Mouse (Mus musculus): ENCODE measurements around the gene Ablim2.

The Ablim2 gene

DNA sequence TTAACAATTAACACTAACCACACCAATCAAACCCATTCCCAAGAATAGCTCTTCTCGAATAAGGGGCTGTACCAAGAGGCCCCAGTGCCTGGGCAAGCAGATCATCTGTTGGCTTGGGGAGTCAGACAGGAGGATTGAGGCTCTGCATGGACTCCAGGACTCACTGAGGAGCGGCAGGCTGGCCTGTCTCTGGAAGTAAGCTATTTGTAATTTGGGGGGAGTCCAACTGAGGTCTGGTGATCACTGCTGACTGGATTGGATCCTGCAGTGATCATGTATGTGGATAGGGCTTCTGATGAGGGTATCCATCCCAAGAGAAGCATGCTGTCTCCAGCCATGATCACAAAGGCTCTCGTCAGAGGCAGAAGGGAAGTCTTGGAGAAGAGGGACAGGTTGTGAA is 134.7 kb downstream of the Ablim2 start:
- no peak for DNase-seq

- DNase-seq = peak; percentile 99 to 100
Observed at GRCm38 (mm10) chr5:35893093-35893804, 135.6 kb downstream of the Ablim2 start, which contains the start of gene Afap1. TSS of gene Afap1 (plus strand) at chr5:35893319.

- peak; percentile 73 to 79 for DNase-seq
Observed at GRCm38 (mm10) chr5:35893805-35894260, 136.2 kb downstream of the Ablim2 start.

DNA sequence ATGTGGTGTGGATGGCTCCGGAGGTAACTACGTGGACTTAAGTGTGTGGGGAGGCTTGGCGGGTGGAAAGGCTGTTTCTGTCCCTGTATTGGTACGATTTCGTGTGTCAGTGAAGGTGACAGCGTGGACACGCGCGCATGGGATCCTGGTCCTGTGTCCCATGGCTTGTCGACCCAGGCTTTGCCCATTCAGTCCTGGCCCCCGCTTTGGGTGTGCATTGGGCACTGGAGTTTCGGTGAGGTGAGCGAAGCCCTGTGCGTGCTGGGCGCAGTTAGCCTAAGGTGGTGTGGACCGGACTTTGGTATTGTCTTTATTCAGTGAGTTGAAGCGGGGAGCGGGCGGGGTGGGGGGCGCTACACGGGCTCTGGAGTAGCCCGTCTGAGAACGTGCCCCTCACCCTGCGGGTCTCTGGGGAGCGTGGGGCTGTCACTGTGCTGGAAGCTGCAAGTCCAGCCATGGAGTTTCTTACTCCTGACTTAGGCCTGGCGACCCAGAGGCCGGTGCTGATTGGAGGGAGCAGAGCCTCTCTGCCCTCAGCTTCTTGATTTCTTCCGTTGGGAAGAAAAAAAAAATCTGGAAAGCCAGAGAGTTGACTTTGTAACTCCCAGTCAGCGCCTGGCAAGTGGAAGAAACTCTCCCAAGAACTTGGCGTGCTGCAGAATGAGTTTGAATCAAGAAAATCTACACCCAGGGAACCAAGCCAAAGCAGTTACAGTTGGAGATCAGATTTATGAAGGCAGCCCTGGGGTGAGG is 136.8 kb downstream of the Ablim2 start:
- DNase-seq = peak in 1 of 2 experiments; percentile 27

DNA sequence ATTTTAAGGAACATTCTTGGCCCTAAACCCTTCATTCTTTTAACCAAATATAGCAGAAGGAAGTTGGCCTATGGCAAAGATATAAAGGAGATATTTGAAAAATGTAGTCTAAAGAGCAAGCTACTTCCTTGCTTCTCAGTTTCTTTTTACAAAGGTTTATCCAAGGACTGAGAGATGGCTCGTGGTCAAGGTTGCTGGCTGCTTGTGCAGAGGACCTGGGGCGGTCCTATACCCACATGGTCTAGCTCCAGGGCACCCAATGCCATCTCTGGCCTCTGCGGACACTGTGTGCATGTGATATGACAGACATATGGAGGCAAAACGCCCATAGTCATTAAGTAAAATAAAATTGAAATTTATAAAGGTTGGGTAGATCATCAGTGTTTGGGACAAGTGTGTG is 138.2 kb downstream of the Ablim2 start:
- DNase-seq = no peak

DNA sequence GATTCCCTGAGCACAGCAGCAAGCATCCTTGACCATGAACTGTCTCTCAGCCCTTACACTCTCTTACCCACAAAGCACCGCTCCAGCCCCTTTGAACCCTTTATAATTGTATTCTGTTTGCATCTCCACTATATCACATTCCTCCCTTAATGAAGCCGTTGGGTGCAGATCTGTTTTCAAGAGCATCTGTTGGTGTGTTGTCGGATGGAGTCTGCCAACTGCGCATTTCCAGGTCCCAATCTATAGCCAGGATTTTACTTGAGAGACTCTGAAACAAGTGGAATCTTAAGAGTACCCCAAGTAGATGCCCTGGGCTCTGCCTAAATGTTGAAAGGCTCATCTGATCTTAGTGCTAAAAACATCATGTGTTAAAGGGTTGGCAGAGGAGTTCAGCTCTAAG is 138.9 kb downstream of the Ablim2 start:
- no peak for DNase-seq

DNA sequence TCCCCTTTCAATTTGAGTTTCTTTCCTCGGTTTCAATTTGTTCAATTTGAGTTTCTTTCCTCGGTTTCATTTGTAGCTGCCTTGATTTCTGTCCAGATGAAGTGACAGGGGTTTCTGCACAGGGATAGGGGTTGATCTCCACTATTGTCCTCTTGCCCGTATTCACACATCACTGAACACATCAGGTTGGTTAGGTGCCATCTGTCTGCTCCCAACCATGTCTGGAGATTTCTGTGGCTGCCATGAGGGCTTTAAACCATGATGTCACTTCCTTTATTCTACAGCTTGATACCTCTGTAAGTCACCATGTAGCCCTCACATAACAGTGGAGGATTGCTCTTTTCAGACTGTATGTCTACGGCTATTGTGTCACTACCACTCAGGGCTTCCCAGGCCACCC is 139.5 kb downstream of the Ablim2 start:
- no peak for DNase-seq

GRCm38 (mm10) chr5:35898114-35898513 is 140.4 kb downstream of the Ablim2 start:
- DNase-seq = no peak

DNA sequence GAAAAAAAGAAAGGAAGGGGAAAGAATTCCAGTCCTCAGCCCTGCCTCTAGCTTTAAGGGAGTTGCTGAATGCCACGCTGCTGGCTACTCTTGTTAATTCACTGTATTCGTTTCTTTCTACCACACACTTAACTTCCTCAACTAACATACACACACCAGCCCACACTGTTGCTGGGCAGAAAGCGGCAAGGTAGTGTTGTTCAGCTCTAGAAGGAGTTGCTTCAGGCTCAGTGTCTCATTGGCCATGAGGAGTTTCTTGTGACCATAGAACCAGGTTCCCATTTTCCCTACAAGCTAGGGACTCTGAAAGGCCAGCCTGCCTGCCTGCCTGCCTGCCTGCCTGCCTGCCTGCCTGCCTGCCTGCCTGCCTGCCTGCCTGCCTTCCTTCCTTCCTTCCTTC is 141.3 kb downstream of the Ablim2 start:
- DNase-seq = no peak

- no peak for DNase-seq
Observed at GRCm38 (mm10) chr5:35900401-35901225, 142.9 kb downstream of the Ablim2 start.

DNA sequence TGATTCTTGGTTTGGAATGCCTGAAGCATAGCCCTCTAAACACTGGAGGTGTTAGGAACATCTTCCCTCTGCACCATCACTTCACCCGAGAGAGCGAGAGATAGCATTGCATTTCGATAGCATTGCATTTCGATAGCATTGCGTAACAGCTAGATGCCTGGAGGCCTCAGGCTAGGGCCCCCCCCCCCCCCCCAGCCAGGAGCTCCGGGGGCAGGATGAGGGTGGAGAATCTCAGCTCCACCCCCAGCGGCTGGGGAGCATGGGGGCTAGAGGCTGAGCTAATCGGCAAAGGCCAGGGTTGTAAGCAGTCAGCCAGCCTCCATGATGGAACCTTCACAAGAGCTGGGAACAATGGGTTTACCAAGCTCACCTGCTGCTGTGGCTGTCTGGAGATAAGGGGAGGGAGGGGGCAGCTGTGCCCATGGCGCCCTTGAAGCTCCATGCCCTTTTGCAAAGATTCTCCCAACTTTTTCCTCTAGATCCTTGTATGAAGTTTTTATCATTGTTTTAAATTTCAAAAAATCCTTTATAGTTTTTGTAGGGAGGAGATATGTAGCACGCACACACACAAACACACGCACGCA is 143.6 kb downstream of the Ablim2 start:
- DNase-seq = no peak

GRCm38 (mm10) chr5:35903456-35903855 is 145.8 kb downstream of the Ablim2 start:
- DNase-seq = no peak

DNA sequence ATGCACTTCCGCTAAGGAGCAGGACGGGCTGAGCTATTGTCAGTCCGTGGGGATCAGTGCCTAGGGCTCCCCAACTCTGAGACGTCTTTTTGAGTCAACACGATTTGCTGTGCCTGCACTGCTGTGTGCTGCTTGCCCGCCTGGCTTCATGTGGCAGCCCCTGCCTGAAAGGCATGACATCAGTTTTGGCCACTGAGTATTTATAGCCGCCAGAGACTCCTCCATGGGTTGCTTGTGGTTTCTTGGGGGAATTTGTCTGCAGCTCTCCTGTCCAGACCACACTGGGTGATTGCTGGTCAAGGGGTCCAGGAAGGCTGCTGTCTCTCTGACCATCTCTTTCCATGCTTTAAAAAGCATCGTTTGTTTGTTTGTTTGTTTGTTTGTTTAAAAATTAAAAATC is 147.6 kb downstream of the Ablim2 start:
- DNase-seq = no peak

GRCm38 (mm10) chr5:35907090-35907489 is 149.4 kb downstream of the Ablim2 start:
- DNase-seq = no peak

DNA sequence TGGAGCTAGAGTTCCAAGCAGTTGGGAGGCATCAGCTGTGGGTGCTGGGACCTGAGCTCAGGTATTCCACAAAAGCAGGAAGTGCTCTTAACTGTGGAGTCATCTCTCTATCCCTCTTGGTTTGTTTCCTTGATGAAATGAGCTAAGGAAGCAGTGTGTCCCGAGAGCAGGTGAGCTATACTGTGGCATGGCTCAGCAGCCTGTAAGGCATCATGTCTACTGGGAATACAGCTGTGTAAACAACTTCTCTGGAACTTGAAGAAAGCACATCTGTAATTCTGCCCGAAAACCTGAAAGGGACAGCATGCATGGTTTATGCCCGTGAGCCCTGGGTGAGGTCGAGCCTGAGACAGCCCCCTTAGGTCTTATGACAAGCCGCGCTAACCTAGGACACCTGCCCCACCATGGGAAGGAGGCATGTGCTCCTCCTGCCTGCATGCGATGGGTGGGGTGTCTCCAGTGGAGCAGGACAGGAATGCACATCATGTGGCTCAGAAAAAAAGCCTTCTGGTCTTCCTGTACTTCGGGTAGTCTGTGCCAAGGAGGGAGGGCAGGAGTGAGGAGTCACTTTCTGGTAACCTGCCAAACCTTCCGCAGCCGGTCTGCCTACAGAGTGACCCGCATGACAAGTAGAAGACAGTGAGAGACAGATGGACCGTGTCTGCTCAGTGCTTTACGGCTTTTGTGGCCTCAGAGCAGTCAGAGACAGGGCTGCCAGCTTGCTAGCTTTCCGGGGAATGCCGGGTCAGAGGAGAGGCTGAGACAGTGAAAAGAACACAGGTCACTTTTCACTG is 150.2 kb downstream of the Ablim2 start:
- peak; percentile 82 to 93 for DNase-seq

GRCm38 (mm10) chr5:35908626-35909443 is 151.2 kb downstream of the Ablim2 start:
- no peak for DNase-seq

DNA sequence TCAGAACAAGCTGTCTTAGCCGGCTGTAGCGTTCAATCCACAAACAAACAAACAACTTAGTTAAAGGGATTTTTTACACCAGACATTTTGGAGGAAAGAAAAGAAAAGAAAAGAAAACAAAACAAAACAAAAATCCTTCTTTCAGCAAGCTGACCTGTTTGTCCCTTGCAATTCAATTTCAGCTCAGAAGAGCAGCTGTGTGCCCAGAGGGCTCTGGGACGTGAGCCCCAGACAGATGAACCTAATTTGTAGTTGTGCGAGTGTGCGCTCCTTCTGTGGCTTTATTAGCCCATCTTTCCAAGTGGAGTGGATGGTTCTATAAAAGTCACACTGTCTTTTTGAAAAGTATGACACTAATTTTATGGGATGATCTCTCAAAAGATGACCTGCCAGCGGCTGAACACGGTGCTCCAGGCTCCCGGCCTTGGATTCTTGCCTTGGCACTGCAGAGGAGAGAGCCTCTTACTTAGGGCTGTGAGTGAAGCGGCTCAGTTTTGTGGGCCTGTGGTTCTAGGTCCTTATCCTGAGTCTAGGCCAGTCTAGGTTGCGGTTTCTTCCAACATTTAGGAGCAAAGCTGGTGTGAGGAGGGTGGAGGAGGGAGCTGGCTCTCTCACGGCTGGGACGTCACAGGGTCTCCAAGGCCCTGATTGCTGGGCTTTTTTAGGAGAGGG is 158.1 kb downstream of the Ablim2 start:
- DNase-seq = no peak

- no peak for DNase-seq
Observed at GRCm38 (mm10) chr5:35916666-35917065, 159.0 kb downstream of the Ablim2 start.

- no peak for DNase-seq
Observed at GRCm38 (mm10) chr5:35918387-35918786, 160.7 kb downstream of the Ablim2 start.

GRCm38 (mm10) chr5:35920076-35920475 is 162.4 kb downstream of the Ablim2 start:
- no peak for DNase-seq

DNA sequence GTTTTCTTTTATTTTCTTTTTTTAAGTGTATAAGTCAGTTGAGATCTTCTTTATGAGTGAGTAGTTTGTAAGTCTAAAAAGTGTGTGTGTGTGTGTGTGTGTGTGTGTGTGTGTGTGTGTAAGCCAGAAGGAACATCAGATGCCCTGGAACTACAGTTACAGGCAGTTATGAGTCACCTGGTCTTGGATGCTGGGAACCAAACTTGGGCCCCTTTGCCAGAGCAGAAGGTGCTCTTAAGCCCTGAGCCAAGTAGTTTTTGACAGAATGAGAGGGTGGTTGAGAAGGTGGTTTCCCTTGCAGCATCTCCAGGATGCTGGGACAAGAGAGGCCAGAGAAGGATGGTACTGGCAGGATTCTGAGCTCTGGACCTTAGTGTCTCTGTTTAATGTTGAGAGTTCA is 162.9 kb downstream of the Ablim2 start:
- DNase-seq = no peak
